Mouse (Mus musculus): ENCODE data around the gene Tnfrsf8.

DNA sequence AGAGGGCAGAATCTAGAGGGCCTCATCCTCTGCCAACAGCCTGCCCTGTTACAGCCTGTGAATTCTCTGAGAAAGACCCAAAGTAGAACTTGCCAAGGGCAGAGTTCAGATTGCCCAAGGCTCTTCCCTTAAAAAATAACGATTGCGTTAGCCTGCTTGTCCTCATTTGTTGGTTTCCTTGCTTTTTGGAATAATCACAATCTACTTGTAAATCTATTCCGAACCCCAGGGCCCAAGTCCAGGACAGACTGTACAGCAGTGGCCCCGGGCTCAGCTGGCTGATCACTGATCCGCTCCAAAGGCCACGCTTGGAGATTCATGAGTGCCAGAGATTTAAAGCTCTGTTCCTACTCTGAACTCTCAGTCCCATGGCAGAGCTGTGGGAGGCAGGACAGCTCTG lies 34.0 kb downstream of the Tnfrsf8 start:
- TF ChIP-seq CTCF (IDR thresholded peaks at IDR 0.05) = no peak
- 0 out of 2 replicates have a peak, but pooled peaks have one; percentile 44 for TF ChIP-seq EP300 (IDR thresholded peaks at IDR 0.05)

Data from lung, postnatal 0 days (tissue).